Mouse (Mus musculus): ENCODE measurements around the gene Slc43a1. TPM values are rescaled to one million over a fixed set of nuclear protein-coding genes. Genes with fewer than 3 reads are reported as not detected.
A peak's percentile ranks its signal among the peaks of the same experiment; 100 is the strongest.

Gene Slc43a1
- polyA plus RNA-seq, 1 experiment from 2014 or later: 26.3 TPM

GRCm38 (mm10) chr2:84809330-84809729, 29.3 kb upstream of the Slc43a1 start:
- Histone ChIP-seq H3K4me1 (peaks cover 8% of the 10 kb centered on the region), H3K9me3 (no peaks in the 10 kb centered on the region), H3K9ac (no peak overlapping the region), H3K4me3 (replicated peaks) (no peak overlapping the region), H3K27me3 (replicated peaks) (no peaks in the 10 kb centered on the region), H3K27ac (no peak overlapping the region), H3K4me2 (no peak overlapping the region), H3K36me3 (no peaks in the 10 kb centered on the region)
- no peak for ATAC-seq (ENCODE audit: insufficient read depth, low FRiP score, low read depth)

GRCm38 (mm10) chr2:84810526-84810885, 28.1 kb upstream of the Slc43a1 start:
- H3K36me3 ChIP-seq: no peaks in the 10 kb centered on the region
- ATAC-seq (ENCODE audit: insufficient read depth, low FRiP score, low read depth): no peak
- no peaks in the 10 kb centered on the region for H3K27me3 ChIP-seq (replicated peaks)
- no peak overlapping the region for H3K27ac ChIP-seq
- H3K4me2 ChIP-seq: 0 out of 2 replicates have a peak overlapping the region, but pooled peaks have one; percentile 52
- no peak overlapping the region for H3K9ac ChIP-seq
- H3K4me1 ChIP-seq: peaks cover 8% of the 10 kb centered on the region
- 83% methylated on average over 6 of the region's 6 CpGs for WGBS
- H3K4me3 ChIP-seq (replicated peaks): no peak overlapping the region
- no peaks in the 10 kb centered on the region for H3K9me3 ChIP-seq

- peak; percentile 30 for ATAC-seq (ENCODE audit: insufficient read depth, low FRiP score, low read depth)
- Histone ChIP-seq H3K4me2 (peak overlapping the region; percentile 52), H3K27me3 (replicated peaks) (no peaks in the 10 kb centered on the region), H3K4me3 (replicated peaks) (peak overlapping the region; percentile 31), H3K36me3 (no peaks in the 10 kb centered on the region), H3K4me1 (peaks cover 8% of the 10 kb centered on the region), H3K9me3 (no peaks in the 10 kb centered on the region), H3K9ac (no peak overlapping the region), H3K27ac (0 out of 2 replicates have a peak overlapping the region, but pooled peaks have one; percentile 41)
- WGBS: 26% methylated on average over 26 of the region's 26 CpGs
Observed at GRCm38 (mm10) chr2:84810886-84811577, 27.6 kb upstream of the Slc43a1 start.

DNA sequence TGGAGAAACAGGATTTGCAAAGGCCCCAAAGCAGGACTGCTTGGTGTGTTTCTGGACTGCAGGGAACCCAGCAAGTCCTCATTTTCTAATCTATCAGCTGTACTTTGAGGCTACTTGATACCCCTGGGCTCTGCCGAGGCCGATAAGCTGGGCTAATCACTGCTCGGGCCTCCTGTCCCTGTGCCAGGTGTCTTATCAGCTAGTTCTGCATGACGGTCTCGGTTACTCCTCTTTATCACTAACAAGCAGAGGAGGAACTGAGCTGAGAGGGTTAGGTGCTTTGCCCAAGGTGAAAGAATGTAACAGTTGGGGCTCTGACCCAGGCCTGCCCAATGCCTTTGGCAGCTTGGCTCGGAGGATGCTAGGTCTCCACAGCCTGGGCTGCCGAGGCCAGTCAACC, 26.8 kb upstream of the Slc43a1 start:
- Histone ChIP-seq H3K36me3 (no peaks in the 10 kb centered on the region), H3K9me3 (no peaks in the 10 kb centered on the region), H3K9ac (no peak overlapping the region), H3K4me2 (no peak overlapping the region), H3K4me3 (replicated peaks) (no peak overlapping the region), H3K27ac (no peak overlapping the region), H3K4me1 (peaks cover 8% of the 10 kb centered on the region), H3K27me3 (replicated peaks) (no peaks in the 10 kb centered on the region)
- peak; percentile 92 for ATAC-seq (ENCODE audit: insufficient read depth, low FRiP score, low read depth)
- WGBS: 46% methylated on average over 7 of the region's 7 CpGs

- Histone ChIP-seq H3K4me3 (replicated peaks) (no peak overlapping the region), H3K27ac (no peak overlapping the region), H3K27me3 (replicated peaks) (no peaks in the 10 kb centered on the region), H3K4me2 (no peak overlapping the region), H3K9me3 (no peaks in the 10 kb centered on the region), H3K36me3 (no peaks in the 10 kb centered on the region), H3K9ac (no peak overlapping the region), H3K4me1 (peaks cover 8% of the 10 kb centered on the region)
- no peak for ATAC-seq (ENCODE audit: insufficient read depth, low FRiP score, low read depth)
- WGBS: 84% methylated on average over 6 of the region's 6 CpGs
Observed at GRCm38 (mm10) chr2:84812676-84813075, 26.0 kb upstream of the Slc43a1 start.

GRCm38 (mm10) chr2:84819861-84820260, 18.8 kb upstream of the Slc43a1 start:
- no peak overlapping the region for H3K4me3 ChIP-seq (replicated peaks)
- no peak overlapping the region for H3K27ac ChIP-seq
- H3K4me2 ChIP-seq: no peak overlapping the region
- H3K4me1 ChIP-seq: no peaks in the 10 kb centered on the region
- 57% methylated on average over 3 of the region's 3 CpGs for WGBS
- H3K27me3 ChIP-seq (replicated peaks): 0 out of 2 replicates have a peak, but pooled peaks cover 4% of the 10 kb centered on the region
- no peaks in the 10 kb centered on the region for H3K36me3 ChIP-seq
- H3K9ac ChIP-seq: no peak overlapping the region
- no peaks in the 10 kb centered on the region for H3K9me3 ChIP-seq
- ATAC-seq (ENCODE audit: insufficient read depth, low FRiP score, low read depth): no peak

DNA sequence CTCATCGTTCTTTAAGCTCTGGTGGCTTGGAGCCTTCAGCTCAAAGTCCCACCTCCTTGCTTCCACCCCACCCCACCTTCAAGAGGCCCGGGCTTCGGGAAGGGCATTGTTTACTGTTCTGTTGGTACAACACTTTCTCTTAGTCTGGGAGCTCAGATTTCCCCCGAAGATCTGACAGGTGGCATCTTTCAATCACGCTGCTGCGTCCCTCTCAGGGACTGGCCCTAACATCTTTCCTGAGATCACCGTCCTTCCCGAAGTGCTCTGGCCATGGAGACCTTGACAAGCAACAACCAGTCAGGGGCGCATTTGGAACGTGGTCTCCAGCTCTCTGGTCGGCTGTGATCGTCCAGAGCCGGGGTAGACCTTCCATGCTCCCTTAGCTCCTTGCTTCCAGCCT, 16.1 kb upstream of the Slc43a1 start, which contains the start of gene Smtnl1:
Gene Smtnl1, minus strand, starts transcription at position 101 of the 400 bp plus-strand sequence.
- no peaks in the 10 kb centered on the region for H3K36me3 ChIP-seq
- H3K9ac ChIP-seq: no peak within 1 kb of the TSS
- WGBS: 43% methylated on average over 13 of the region's 13 CpGs
- H3K4me3 ChIP-seq (replicated peaks): no peak within 1 kb of the TSS
- no peak within 1 kb of the TSS for H3K27ac ChIP-seq
- no peaks in the 10 kb centered on the region for H3K4me1 ChIP-seq
- no peak within 1 kb of the TSS for H3K4me2 ChIP-seq
- ATAC-seq (ENCODE audit: insufficient read depth, low FRiP score, low read depth): no peak
- no peaks in the 10 kb centered on the region for H3K9me3 ChIP-seq
- 0 out of 2 replicates have a peak, but pooled peaks cover 4% of the 10 kb centered on the region for H3K27me3 ChIP-seq (replicated peaks)

GRCm38 (mm10) chr2:84823237-84823636, 15.4 kb upstream of the Slc43a1 start:
- no peak overlapping the region for H3K27ac ChIP-seq

GRCm38 (mm10) chr2:84826488-84827282, 12.0 kb upstream of the Slc43a1 start, which contains the start of gene Timm10:
Timm10 (plus strand) TSS chr2:84826997.
- 0% methylated on average over 34 of the region's 34 CpGs for WGBS
- Histone ChIP-seq H3K9ac (peak within 1 kb of the TSS; percentile 46), H3K27ac (peak within 1 kb of the TSS; percentile 13; the same call in 1 of the 2 replicates), H3K27me3 (replicated peaks) (no peaks in the 10 kb centered on the region), H3K4me2 (peak within 1 kb of the TSS; percentile 92), H3K4me1 (0 out of 2 replicates have a peak, but pooled peaks cover 3% of the 10 kb centered on the region), H3K36me3 (0 out of 2 replicates have a peak, but pooled peaks cover 3% of the 10 kb centered on the region), H3K9me3 (no peaks in the 10 kb centered on the region), H3K4me3 (replicated peaks) (peak within 1 kb of the TSS; percentile 92)
- peak; percentile 86 for ATAC-seq (ENCODE audit: insufficient read depth, low FRiP score, low read depth)

More at GRCm38 (mm10) chr2:84823237-84823636, 15.4 kb upstream of the Slc43a1 start:
- Histone ChIP-seq H3K9me3 (no peaks in the 10 kb centered on the region), H3K9ac (no peak overlapping the region), H3K27me3 (replicated peaks) (0 out of 2 replicates have a peak, but pooled peaks cover 4% of the 10 kb centered on the region), H3K4me1 (0 out of 2 replicates have a peak, but pooled peaks cover 3% of the 10 kb centered on the region), H3K4me3 (replicated peaks) (no peak overlapping the region), H3K36me3 (no peaks in the 10 kb centered on the region), H3K4me2 (no peak overlapping the region)
- WGBS: 26% methylated on average over 2 of the region's 2 CpGs
- no peak for ATAC-seq (ENCODE audit: insufficient read depth, low FRiP score, low read depth)

- Histone ChIP-seq H3K9me3 (no peaks in the 10 kb centered on the region), H3K4me3 (replicated peaks) (peak overlapping the region; percentile 92), H3K4me1 (peaks cover 9% of the 10 kb centered on the region; the same call in 1 of the 2 replicates), H3K36me3 (0 out of 2 replicates have a peak, but pooled peaks cover 3% of the 10 kb centered on the region), H3K4me2 (peak overlapping the region; percentile 92), H3K9ac (peak overlapping the region; percentile 46), H3K27ac (peak overlapping the region; percentile 13; the same call in 1 of the 2 replicates), H3K27me3 (replicated peaks) (no peaks in the 10 kb centered on the region)
- peak; percentile 54 for ATAC-seq (ENCODE audit: insufficient read depth, low FRiP score, low read depth)
- WGBS: under 1% methylated on average over 29 of the region's 29 CpGs
Observed at GRCm38 (mm10) chr2:84827283-84827920, 11.2 kb upstream of the Slc43a1 start.

GRCm38 (mm10) chr2:84831666-84832391, 6.8 kb upstream of the Slc43a1 start:
- H3K27me3 ChIP-seq (replicated peaks): no peaks in the 10 kb centered on the region
- H3K27ac ChIP-seq: peak overlapping the region; percentile 82
- H3K4me2 ChIP-seq: 0 out of 2 replicates have a peak overlapping the region, but pooled peaks have one; percentile 19
- peaks cover 9% of the 10 kb centered on the region; the same call in 1 of the 2 replicates for H3K4me1 ChIP-seq
- H3K36me3 ChIP-seq: 0 out of 2 replicates have a peak, but pooled peaks cover 3% of the 10 kb centered on the region
- no peak overlapping the region for H3K4me3 ChIP-seq (replicated peaks)
- WGBS: 22% methylated on average over 10 of the region's 10 CpGs
- no peak overlapping the region; the same call in 1 of the 2 replicates for H3K9ac ChIP-seq
- H3K9me3 ChIP-seq: no peaks in the 10 kb centered on the region
- peak; percentile 70 for ATAC-seq (ENCODE audit: insufficient read depth, low FRiP score, low read depth)
